Mouse (Mus musculus) 3T3-L1 (cell line): ENCODE data around the gene Agpat4.

ENCODE experiments used
- DNase-seq: peaks from one replicate; pipeline ENCODE4 v3.0.0-alpha.2; 2015; ENCODE audit warnings: low read depth, low spot score

The Agpat4 gene

GRCm38 (mm10) chr17:12160540-12160939 lies 42.0 kb downstream of the Agpat4 start:
- DNase-seq = no peak

DNA sequence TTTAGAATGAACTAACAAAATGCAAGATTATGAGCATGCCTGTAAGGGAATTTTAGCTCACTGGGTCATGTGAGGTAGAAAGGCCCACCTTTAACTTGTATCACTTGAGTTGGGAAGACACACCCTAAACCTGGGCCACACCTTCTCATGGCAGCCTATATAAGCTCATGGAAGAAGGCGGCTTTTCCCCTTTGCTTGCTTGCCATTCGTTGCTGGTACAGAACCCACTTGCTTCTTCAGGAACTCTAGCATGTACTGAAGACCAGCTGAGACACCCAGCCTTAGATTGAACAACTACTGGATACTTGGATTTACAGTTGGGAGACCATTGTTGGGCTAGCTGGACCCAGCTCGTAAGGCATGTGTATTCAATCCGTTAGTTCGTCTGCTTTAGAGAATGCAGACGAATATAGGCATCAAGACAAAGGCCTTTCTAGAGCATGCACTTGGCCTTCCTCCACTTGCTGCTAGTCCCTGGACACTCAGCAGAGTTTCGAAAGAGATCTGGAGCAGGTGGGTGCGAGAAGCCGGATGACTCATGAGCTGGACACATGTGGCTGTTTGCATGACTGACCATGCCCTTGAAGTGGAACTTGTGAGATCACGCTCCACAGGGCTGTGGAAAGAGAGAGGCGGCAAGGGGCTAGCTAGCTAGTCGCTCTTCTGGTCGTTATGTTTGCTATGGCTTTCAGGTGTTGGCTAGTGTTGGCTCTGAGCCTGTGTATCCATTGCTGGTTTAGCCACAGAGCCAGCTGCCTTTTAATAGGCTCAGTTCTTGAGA lies 42.7 kb downstream of the Agpat4 start:
- DNase-seq = peak; percentile 83

DNA sequence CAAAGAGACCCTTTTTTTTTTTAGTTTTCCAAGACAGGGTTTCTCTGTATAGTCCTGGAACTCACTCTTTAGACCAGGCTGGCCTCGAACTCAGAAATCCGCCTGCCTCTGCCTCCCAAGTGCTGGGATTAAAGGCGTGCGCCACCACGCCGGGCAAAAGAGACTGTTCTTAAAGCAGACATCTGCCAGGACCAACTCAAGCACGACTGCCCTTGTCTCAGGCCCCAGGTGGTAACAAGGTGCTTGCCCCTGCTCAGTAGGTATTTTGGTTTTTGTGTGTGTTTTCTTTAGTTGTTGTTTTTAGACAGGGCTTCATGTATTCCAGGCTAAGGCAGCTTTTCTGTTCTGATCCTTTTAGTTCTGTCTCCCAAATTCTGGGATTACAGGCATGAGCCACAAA lies 43.4 kb downstream of the Agpat4 start:
- no peak for DNase-seq

- DNase-seq = peak; percentile 88
Measured at GRCm38 (mm10) chr17:12162824-12163223, 44.3 kb downstream of the Agpat4 start.

- peak; percentile 26 for DNase-seq
Measured at GRCm38 (mm10) chr17:12163403-12163802, 44.9 kb downstream of the Agpat4 start.

DNA sequence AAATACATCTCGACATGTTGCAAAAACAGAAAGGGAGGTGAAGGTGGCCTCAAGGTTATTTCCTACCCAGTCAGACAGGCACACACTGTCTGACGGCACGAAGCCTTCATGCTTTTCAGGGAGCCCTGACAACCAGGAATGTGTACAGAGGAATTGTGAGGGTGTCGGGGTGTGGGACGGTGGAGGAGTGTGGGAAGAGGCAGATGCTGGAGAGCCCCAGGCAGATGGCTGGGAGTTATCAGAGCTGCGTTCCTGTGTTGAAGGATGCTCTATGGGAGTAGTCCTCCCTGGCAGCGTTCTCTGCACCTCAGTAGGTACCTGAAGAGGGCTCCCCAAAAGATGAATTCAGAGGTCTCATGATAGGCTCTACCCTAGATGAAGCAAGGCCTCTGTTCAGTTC lies 45.4 kb downstream of the Agpat4 start:
- no peak for DNase-seq

GRCm38 (mm10) chr17:12164507-12164906 lies 46.0 kb downstream of the Agpat4 start:
- DNase-seq = no peak

DNA sequence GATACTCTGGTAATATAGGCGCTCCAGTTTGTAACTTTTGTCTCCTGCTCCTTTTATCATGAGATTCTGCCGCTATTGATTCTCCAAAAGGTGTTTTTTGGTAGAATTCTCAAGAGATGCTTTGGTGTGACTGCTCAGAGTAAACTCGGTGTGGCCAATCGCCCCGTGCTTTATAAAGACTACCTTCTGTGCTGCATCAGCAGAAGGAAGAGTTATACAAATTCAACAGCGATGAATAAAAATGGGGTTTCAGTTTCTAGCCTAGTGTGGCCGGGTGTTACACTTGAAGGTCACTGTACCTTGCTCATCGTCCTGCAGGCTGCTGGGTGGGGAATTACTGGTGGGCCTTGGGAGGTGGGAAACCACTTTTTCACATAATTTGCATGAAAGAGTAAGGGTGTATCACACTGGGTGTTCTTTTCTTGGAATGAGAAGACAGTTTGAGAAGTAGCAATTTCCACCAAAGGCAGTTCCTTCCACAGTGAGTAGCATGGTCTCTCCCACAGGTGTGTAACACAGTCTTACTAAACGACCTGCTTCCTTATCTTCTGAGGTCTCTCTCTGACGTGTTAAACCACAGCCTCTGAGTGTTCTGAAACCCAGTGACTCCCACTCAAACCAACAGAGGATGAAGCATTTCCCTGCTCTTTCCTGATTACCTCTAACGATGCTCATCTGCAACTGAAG lies 46.6 kb downstream of the Agpat4 start:
- no peak for DNase-seq

DNA sequence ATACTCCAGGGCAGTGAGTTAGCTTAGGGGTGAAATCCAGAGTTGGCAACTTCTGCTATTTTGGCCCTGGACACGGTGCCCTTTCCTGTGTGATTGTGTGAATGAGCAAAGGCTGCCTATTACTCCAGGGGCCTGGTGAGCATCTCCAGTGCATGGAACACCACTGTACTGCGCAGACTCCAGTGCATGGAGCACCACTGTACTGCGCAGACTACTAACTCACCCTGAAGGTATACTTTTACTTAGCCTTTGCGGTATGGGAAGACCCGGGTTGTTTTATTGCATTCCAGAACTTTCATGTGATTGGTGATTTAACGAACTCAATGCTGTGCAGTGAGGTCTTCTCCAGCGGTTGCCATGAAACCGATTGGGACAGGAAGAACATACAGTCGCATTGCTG lies 47.2 kb downstream of the Agpat4 start:
- no peak for DNase-seq

DNA sequence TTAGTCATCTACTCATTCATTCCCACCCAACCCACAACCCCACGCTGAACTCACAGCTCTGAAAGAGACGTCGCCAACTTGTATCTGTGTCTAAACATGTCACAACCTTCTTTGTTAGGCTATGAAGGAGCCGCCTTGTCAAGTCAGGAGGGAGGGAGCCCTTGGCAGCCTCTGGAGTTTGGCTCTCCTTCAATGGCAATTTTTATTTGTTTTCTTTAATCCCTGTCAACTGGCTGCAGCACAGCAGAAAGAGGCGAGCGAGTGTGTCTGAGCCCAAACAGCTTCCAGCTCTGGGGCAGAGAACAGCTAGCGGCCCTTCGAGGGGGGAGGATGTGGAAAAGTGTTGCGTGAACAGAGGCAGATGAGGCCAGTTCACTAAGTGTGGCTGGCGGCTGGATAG lies 50.0 kb downstream of the Agpat4 start:
- peak; percentile 86 for DNase-seq

DNA sequence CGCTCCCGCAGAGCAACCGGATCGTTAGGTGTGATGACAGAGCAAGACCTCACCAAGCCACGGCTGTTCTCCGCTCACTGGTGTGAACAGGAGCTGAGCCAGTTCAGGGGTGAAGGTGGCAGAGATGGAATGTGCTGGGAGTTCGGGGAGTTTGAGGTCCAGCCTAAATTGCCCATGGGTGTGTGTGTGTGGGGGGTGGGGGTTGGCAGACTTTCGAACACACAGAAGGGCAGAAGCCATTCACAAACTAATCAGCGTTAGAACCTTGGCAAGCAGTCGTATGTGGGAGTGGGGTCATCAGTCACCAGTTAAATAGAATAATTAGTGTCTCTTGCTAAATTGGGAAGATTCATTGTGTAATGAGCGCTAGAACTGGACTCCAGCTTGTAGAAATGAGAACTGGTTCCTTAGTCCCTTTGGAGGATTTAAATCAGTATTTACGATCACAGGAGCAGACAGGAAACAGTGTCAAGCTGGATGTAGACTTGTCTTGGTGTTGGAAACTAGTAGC lies 50.9 kb downstream of the Agpat4 start:
- DNase-seq = peak; percentile 5

DNA sequence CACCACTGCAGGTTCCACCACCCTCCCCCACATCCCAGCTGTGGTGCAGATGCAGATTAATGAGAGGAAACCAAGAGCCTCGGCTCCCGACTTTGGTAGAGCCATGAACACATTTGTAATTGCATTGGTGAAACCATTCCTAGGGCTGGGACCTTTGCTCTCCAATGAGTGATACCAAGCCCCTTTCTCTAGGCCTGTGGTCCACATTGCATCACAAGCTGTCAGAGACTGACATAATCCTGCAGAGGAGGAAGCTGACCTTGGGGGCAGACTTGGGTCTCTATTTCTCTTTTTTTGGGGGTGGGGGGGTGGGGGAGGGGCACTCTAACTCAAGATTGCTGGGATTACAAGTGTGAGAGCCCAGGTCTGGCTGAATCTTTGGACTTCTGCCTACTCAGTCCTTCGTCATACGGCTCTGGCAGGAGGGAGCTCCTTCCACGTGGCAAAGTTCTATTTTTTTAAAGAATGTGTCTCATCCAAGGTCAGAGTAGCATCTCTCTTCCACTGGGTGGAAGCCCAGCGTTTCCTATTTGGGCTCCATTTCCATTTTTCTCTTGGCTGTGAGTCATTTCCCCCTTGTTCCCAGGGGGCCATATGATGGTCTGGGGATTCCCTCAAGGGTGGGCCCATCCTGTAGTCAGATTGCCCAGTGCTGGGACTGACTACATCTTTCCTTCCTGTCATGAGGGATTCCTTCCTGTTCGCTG lies 52.4 kb downstream of the Agpat4 start:
- peak; percentile 91 for DNase-seq

- DNase-seq = peak; percentile 57
Measured at GRCm38 (mm10) chr17:12171666-12172065, 53.2 kb downstream of the Agpat4 start.

GRCm38 (mm10) chr17:12174221-12174620 lies 55.7 kb downstream of the Agpat4 start:
- no peak for DNase-seq

GRCm38 (mm10) chr17:12174896-12175295 lies 56.4 kb downstream of the Agpat4 start:
- no peak for DNase-seq

DNA sequence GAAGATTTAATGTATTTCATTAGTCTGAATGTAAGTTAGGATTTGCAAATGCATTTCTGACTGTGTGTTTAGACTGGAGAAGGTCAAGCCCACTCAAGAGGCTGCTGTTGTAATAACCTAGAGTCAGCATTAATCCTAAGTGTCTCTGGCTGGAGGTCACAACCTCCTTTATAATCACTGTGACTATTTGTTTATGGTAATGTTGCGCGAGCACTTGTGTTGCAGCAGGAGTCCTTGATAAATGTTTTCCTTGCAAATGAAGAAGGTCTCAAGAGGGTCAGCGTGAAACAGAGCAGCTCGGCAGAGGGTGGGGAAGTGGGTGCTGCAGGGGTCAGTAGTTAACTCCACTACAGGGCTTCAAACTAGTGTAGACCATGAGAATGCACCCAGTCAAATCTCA lies 57.1 kb downstream of the Agpat4 start:
- DNase-seq = no peak

- DNase-seq = no peak
Measured at GRCm38 (mm10) chr17:12179339-12179738, 60.8 kb downstream of the Agpat4 start.

- DNase-seq = no peak
Measured at GRCm38 (mm10) chr17:12179766-12180165, 61.3 kb downstream of the Agpat4 start.

DNA sequence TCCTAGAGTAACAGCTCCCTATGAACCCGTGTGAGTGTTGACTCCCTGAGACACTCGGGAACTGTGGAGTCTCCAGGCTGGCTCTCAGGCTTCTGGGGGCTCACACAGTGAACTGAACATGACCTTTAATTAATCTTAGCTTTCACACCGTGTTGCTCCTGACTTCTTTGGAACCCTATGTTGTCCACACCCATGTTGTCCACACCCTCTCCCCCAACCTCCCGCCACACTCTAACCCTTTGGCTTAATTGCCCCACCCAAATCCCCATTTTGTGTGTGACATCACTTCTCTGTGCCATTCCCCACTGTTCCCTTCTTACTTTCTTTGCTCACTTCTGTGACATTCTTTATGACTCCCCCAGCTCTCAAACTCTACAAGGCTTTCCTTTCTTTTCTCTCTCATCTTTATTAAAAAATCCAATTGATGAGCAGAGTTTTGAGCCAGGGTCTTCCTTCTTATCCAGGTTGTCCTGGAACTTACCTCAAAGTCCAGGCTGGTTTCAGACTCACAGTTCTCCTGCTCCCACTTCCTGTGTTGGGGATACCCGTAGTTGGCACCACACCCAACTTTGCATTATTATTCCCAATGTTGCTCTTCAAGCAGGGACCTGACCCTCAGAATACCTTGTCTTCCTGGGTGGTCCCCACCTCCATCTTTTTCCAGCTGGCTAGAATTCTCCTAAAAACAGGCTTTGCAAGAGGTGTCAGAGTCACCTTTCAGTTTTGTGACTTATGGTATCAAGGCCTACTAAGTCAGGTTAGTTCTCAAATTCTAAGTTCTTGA lies 64.4 kb downstream of the Agpat4 start:
- no peak for DNase-seq

DNA sequence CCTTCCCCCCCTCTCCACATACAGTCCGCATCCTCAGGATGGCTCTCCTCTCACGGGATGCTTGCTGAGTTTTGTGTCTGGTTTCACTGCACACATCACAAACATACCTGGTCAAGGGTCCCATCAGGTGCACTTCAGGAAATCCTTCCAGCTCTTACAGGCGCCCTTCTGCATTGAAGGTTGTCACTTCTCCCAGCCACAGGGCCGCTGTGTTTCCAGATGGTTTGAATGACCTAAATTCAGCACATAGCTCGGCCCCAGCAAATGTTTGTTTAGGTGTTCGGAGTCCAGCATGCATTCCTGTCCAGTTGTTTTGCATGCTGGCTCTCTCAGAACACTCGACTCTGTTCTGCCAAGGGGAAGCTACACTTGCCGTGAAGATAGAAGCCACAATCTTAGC lies 65.8 kb downstream of the Agpat4 start:
- no peak for DNase-seq

DNA sequence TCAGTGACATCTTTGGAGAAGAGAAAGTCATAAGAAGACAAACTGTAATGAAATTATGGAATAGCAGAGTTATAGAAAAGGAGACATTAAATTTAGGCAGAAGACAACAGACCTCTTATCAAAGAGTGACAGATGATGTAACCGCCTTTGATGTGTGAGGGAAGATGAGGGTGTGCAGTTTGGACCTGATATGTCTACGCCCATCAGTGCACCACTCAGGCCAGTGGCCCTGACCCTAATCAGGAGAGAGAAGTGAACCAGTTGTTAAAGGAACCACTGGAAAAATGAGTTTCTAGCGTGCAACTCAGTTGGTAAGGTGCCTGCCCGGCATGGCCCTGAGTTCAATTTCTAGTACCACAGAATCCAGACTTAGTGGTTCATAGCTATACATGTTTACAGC lies 67.4 kb downstream of the Agpat4 start:
- DNase-seq = no peak

DNA sequence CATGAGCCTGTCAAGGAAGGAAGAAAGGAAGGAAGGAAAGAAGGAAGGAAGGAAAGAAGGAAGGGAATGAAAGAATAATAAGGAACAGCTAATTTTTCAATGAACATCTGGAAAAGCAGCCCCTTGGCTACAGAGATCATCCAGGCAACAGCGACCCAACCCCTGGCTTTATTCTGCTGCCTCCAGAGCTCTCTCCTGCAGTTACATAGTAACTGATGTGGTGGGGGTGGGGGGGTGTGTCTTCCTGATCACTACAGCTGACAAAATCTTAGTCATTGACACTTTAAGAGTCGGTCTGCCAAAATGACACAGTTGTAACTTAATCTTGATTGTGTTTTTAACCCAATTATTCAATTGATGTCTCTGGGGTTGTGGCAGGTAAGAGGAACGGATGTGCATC lies 67.8 kb downstream of the Agpat4 start:
- DNase-seq = no peak
